Mouse (Mus musculus) G1E (cell line): ENCODE data around the gene Pex14.

ENCODE experiments used
- CTCF ChIP-seq: IDR thresholded peaks from 2 replicates; pipeline ENCODE4 v1.5.1; 2012; ENCODE audit warnings: low read depth, low read length, inconsistent platforms, mixed read lengths
- GATA1 ChIP-seq: IDR thresholded peaks from 2 replicates; pipeline ENCODE4 v1.6.1; 2012; ENCODE audit warnings: borderline replicate concordance, low read length, inconsistent platforms, mixed read lengths
- GATA2 ChIP-seq: IDR thresholded peaks from 2 replicates; pipeline ENCODE4 v1.6.1; 2012; ENCODE audit warnings: low read depth, low read length, inconsistent platforms, borderline replicate concordance
- POLR2AphosphoS5 ChIP-seq: IDR thresholded peaks from 2 replicates; pipeline ENCODE4 v1.6.1; 2012; ENCODE audit warnings: low read depth, low read length, inconsistent platforms; ENCODE audit not compliant: insufficient replicate concordance
- TAL1 ChIP-seq: conservative IDR thresholded peaks from 2 replicates; pipeline ENCODE4 v1.6.1; 2012; ENCODE audit warnings: low read depth, low read length, inconsistent platforms, mixed read lengths

DNA sequence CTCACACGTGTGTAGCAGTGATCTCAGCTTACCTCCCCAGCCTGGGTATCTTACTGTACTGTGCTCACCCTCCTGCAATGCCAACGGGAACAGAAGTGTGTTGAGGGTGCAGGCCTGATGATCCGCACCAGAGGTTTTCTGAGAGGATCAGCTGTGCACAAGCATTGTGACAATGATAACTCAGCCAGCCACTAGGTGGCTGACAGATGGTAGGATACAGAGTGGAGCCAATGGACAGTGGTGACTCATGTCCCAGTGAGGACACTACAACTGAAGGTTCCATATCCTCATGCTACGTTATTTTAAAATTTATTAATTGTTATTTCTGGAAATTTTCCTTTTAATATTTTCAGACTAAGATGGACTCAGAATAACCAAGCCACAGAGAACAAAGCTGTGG, 68.2 kb downstream of the Pex14 start:
- TF ChIP-seq CTCF, result no peak
- TF ChIP-seq POLR2AphosphoS5, result no peak
- no peak for TF ChIP-seq GATA1
- no peak for TF ChIP-seq GATA2
- TF ChIP-seq TAL1, result no peak
